Mouse (Mus musculus) heart, adult 10 weeks (tissue): ENCODE measurements around the gene Ccnc. TPM values are rescaled to one million over a fixed set of nuclear protein-coding genes. Genes with fewer than 3 reads are reported as not detected.

Experiments used
- polyA plus RNA-seq: library from polyadenylated mRNA; stranded (reverse); fragments of 350-450 nt; fragmentation: Illumina TruSeq; extraction: RNeasy Lipid Tissue Mini Kit (QIAGEN cat#74804); gene quantifications from one replicate; pipeline ENCODE4 v1.2.3, GENCODE M21; 2014; ENCODE audit warnings: low read depth, low replicate concordance

Ccnc gene
- 15.2 TPM for polyA plus RNA-seq

DNA sequence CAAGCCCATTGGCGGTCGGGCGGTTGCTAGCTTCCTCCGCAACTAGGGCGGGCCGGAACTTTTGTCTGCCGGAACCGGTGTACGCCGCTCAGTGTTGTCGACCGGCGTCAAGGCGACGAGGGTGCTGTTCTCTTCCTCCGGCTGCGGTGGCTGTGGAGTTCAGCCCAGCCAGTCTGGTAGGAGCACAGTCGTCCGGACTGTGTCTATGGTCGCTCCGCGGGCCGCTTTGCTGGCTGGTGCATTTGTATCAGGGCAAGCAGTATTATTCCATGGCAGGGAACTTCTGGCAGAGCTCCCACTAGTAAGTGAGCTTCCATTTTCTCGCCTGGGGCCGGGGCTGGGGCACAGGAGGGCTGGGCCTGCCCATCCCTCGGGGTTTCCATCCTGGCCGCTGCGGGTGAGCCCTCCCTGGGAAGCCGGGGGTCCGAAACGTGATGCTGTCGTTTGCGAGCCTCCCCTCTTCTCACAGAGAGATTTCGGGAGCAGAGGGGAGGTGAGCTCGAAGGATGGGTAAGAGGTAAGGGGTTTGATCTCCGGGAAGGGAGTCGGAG, at the start of gene Ccnc:
Gene Ccnc, plus strand, starts transcription at position 87 of the 551 bp plus-strand sequence.

DNA sequence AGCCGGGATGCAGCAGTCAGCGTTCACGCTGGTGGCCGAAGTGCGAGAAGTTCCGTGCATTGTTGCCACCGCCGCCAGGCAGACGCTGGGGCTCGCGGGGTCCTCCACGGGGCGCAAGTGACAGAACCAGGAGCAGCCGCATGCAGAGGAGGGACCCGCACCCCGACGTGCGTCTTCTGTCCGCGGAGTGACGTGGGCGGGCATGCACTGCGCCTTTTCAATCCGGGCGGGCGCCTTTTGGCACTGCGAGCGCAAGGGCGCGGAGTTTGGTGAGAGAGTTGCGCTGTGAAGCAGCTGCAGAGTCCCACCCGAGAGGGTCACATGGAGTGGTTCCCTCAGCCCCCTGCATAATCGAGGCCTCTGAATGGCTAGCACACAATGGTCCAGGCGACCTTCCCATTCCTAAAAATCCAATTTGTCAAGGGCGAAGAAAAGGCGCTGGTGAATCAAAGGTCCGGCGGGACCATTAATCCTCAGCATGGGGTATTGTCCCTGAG, 41.9 kb upstream of the Ccnc start, which contains the start of gene Prdm13:
Gene Prdm13, minus strand, starts transcription at position 369 of the 497 bp plus-strand sequence.

DNA sequence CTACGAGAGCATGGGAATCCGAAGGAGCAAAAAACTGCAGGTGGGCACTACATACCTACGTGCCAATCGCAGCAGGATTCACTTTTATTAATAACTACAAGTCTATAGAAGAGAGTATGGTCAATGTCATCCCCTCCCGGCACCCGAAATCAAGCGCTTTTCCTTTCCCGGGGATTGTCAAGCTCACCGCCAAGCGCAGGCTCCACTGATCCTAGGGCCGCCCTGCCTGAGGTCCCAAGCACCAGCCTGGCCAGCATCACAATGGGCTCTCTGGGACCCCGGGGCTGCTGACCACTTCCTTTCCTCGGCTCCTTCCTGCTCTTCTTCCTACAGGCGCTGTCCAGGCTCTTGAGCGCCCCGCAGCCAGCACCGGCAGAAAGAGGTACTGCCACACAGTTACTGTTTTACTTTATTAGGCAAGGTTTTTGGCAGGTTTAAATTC, 39.4 kb downstream of the Ccnc start, which contains the start of the genes Usp45 and Tstd3:
Gene Usp45, plus strand, starts transcription at position 294 of the 442 bp plus-strand sequence.
Gene Tstd3, minus strand, starts transcription at position 350 of the 442 bp plus-strand sequence.

Other genes with a start within 250 kb of the Ccnc start
- not detected for gene Prdm13, start 41.7 kb upstream of the Ccnc start, polyA plus RNA-seq
- gene Usp45, start 39.5 kb downstream of the Ccnc start, polyA plus RNA-seq = 6.8 TPM
- gene Tstd3, start 39.5 kb downstream of the Ccnc start, polyA plus RNA-seq = 29.0 TPM
- gene Pnisr, start 119.9 kb downstream of the Ccnc start, polyA plus RNA-seq = 91.0 TPM
- gene Coq3, start 152.0 kb downstream of the Ccnc start, polyA plus RNA-seq = 50.4 TPM
- 0.31 TPM for gene Faxc, start 203.6 kb downstream of the Ccnc start, polyA plus RNA-seq